Mouse (Mus musculus): ENCODE measurements around the gene Akirin2.
A peak's percentile ranks its signal among the peaks of the same experiment; 100 is the strongest.
"Not testable (repeated sequence)": the region's sequence is repeated elsewhere in the genome, so short reads cannot be mapped to it uniquely, and the experiment has no call there.

The Akirin2 gene

DNA sequence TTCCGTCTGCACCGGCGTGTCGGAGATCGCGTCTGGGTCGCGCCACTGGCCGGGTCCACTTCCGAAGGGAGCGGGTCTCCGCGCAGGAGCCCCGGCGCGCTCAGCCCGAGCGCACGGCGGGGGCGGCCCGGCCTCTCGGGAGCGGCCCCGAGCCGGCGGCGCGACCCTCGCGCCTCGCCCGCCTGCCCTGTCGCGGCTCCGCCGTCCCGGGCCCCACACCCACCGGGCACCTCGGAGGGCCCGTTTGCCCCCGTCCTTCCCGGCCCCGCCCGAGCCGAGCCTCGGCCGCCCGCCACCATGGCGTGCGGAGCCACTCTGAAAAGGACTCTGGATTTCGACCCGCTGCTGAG, at the start of gene Akirin2:
Gene Akirin2, plus strand, starts transcription at position 190 of the 350 bp plus-strand sequence.
- no peak for DNase-seq (ENCODE audit: low spot score in 2 of 2)

DNA sequence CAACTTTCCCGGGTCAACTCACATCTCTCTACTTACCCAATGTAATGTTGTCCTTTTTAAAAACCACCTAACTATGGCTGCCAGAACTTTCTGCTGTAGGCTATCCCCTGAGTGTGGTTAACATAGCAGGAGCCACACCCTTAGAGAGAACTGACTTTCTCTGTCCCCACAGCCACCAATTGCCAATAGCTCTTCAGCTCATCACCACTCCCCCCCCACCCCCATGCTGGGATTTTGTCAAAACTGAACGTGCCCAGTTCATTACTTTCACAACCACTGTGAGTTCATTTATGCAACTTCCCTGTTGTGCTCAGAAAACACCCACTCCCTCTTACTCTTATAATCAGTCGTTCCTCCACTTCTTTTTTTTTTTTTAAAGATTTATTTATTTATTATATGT, 40.4 kb upstream of the Akirin2 start:
- no peak for DNase-seq (ENCODE audit: low spot score in 2 of 2)

DNA sequence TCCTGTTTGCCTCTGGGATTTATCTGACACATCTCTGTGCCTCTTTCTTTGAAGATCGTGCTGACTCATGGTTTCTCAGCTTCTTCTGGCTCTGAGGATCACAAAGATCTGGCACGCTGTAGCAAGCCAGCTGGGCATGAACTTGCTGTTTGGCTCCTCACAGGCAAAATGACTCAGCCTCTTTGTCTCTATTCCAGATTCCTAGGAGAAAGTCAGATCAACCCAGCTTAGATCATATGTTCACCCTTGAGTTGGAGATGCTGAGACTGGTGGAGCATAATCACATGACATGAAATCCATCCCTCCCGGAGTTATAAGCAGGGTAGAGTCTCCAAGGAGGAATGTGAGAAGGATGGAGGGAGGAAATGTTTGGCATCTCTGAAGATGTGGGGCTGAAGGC, 27.9 kb upstream of the Akirin2 start:
- DNase-seq (ENCODE audit: low spot score in 2 of 2): peak; percentile 44 to 76

DNA sequence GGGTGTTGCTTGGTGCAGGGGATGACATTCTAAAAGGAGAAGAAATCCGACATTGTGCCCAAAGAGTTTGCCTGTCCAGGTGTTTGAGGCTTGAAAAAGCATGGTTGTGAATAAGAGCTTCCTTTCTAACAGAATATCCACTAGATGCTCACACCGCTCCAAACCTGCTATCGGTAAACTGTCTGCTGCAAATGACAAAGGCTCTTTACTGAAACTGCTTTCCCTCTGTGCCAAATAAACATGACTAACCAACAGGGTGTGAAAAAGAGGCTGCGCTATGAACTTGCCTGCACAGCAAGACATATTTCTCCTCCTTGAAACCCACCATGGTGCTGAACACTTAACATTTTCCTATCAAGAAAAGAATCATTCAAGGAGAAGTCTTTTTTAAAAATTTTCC, 27.2 kb upstream of the Akirin2 start:
- peak in 1 of 2 experiments; percentile 13 for DNase-seq (ENCODE audit: low spot score in 2 of 2)

DNA sequence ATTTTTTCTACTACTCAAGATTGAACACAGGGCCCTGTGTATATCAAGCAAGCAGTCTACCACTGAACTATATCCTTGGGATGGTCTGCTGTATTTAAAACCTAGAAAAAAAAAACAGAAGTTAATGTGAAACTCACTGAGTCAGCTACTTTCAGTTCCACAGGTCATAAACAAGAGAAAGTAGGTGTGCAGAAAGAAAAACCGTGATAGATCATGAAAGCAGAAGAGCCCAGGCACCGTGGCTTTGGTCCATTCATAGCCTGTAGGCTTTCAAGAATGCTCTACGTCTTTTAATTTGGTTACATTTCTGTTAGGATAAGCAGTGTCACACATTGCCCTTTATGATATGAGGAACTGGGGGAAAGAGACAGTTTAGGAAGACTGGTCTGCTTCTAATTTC, 24.0 kb upstream of the Akirin2 start:
- DNase-seq (ENCODE audit: low spot score in 2 of 2): no peak

DNA sequence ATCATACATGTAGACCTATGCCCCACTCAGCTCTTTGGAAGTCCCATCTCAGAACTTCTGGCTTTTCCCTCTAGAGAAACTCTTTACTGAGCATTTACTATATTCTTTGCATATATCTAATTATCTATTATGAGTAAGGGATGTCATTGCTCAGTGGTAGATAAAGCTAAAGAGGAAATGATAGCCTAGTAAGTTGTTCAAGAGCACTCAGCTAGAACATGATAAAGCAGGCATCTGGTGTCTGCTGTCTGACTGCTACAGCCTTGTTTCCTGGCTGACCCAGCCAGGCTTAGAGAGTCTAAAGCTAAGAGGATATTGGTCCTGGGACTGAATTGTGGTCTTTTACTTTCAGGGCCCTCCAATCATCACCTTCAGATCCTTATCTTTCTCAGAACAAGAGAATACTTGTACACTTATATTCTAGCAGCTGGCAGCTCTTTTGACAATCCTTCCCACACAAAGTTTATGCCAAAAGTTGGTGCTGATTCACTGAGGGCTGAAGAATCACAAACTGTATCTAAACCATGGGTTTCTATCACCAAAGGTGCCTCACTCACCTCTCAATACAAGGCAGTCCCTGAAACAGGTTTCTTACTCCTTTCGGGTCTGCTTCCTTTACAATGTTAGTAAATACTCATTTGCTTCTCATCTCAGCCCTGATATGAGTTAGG, 22.2 kb upstream of the Akirin2 start:
- DNase-seq (ENCODE audit: low spot score in 2 of 2): no peak

DNA sequence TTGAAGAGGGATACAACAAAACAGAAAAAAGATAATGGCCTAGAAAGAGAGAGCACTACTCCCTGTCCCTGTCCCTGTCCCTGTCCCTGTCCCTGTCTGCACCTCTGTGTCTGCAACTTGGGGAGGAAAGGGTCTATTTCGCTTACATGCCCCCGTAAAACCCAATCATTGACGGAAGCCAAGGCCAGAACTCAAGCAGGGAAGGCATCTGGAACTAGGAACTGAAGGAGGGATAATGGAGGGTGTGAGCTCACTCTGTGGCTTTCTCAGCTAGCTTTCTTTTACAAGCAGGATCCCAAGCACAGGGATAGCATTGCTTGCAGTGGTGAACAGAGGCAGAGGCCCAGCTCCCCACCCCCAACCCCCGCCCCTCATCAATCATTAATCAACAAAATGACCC, 21.4 kb upstream of the Akirin2 start:
- no peak for DNase-seq (ENCODE audit: low spot score in 2 of 2)

DNA sequence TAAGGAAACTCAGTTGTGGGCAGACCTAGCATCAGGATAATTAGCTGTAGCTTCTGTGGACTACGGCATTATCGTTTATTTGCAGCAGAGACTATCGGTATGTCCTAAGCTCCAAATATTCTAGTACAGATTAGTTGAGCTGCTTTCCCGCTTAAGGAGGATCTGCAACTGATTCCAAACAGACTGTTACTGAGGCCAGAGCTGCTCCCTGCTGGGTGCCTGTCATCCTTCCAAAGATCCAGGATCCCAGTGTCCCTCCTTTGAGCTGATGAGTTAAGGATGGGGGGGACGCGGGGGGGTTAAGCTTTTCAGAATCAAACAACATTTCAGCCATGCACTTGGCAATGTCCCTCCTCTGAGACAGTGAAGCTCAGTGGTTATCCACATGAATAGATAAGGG, 20.8 kb upstream of the Akirin2 start:
- DNase-seq (ENCODE audit: low spot score in 2 of 2): no peak

DNA sequence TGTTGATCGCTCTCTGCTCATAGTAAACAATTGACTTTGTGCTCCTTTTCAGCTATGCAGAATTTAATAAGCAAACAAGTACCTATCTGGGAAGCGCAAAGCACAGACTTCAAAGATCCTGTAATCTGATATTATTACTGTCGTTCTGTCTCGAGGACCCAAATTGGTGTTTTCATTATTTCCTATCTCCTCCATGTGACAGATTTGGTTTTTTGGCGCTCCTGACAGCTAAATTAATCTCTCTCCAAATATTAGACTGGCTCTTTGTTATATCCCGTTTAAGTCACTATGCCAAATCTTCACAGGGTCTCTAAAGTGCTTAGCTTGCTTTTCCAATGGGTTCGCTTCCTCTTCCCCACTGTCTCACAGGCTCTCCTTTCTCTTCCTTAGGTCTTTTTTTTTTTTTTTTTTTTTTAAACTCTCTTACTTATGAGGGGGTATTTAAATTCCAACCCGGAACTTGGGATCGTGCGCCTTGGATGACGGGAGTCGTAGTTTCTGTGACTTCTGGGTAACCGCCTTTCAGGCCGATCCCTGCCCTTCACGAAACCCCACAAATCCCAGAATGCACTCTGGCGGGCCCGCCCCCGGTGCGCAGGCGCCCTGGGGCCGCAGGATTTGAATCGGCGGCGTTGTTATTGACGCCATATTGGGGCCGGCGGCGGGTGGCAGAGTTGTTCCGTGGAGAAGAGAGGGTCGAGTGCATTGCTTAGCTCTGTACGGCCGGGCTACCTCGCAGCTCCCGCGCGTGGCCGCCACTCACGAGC, 573 bp upstream of the Akirin2 start:
- DNase-seq (ENCODE audit: low spot score in 2 of 2): peak; percentile 98

DNA sequence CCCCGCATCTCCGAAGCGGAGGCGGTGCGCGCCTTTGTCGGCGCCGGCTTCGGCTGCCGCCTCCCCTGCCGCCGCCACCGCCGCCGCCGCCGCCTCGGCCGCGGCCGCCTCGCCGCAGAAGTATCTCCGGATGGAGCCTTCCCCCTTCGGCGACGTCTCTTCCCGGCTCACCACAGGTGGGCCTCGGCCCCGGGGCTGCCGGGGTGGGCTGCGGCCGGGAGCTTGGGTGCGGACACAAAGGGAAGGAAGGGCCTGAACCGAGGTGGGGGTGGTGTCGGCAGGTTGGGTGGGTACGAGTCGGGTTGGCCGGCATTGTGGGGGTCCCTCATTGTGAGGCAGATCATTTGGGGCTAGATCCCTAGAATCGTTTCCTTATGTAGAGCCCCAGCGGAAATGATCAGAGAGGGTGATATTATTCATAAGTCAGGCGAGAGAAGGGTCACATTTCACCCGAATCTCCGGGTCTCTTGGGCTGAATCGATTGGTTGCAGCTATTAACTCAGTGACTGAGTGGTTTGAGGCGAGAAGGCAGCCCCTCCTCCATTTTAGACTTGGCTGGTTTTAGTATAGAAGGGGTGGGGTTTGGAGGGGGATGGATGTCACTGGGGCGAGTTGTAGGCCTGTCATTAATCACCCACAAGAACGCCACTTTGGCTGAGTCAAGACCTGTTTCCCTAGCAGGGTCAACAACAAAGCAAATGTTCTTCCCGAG, 517 bp downstream of the Akirin2 start:
- peak; percentile 19 to 26 for DNase-seq (ENCODE audit: low spot score in 2 of 2)

DNA sequence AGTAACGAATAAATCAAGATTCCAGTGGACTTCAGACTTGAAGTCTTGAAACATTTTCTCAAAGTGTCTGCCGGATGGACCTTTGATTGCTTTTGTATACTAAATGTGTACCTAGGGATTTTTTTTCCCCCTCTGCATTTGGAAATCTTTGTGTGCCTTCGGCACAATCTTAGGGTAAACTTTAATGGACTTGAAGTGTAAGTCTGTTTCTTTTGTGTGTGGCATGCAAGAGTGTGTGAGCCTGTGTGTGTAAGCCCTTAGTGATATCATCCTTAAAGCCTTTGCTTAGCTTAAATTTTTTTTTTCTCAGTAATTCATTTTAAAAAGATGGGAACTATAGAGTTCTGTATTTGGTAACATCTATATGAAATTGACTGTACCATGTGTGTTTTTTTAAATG, 1.2 kb downstream of the Akirin2 start:
- DNase-seq (ENCODE audit: low spot score in 2 of 2): no peak

DNA sequence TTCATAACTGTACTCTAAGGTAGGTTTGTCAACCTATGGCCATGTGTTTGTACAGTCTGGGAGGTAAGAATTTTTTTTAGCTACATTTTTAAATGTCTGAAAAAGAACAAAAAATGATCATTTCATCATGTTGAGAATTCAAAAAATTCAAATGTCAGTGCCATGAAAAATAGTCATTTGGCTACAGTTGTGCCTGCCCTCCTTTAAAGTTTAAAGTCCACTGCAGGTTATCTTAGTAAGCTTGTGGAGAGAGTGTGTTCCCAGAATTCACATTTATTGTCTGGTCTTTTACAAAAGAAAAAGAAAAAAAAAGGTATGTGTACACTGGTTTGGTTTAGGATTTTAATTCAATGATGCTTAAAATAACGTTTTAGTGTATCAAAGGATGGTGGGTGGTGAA, 3.9 kb downstream of the Akirin2 start:
- no peak for DNase-seq (ENCODE audit: low spot score in 2 of 2)

DNA sequence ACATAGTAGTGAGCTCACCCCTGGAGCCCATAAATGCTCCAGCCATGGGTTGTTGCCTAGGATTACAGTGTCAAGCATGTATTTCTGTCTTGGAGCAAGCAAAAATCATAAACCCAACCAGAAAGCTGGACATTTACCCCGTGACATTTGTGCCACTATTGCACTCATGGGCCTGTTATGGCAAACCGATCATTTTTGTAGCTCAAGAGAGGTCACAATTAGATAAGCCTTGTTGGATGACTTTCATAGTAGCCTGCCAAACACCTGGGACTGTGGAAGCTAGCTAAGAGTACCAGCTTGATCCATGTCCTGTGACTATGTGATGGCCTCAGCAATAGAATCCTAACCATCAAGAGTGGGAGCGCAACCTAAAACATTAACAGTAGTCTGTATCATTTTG, 4.9 kb downstream of the Akirin2 start:
- no peak for DNase-seq (ENCODE audit: low spot score in 2 of 2)

DNA sequence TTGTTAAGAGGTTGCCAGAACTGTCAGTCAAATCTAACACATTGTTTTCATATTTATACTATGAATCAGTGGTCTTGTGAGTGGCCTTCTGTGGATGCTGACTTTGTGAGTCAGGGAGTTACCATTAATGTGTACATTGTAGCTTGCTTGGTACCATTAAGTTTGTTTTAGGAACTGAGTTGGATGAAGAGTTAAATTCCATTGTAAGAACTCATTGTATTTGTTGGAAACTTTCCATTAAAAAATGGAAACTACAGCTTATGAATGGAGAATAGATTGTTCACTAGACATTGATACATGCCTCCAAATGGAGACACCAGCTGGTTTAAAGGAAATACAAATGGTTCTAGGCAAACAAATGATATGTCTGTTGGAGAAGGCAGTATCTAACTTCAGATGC, 5.4 kb downstream of the Akirin2 start:
- no peak for DNase-seq (ENCODE audit: low spot score in 2 of 2)

DNA sequence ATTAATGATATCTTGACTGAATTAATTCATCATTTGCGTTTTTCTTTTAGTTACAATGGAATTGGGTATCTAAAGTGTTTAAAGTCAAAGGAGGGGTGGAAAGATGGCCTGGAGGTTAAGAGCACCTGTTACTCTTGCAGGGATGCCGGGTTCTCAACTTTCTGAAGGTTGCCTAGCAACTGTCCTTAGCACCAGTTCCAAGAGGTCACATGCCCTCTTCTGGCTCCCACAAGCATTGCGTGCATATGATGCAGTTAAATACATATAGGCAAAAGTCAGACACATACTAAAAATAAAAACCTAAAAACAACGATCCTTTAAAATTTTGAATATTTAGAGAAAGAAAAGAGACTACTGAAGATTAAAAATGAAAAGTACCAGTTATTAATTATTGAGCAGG, 10.2 kb downstream of the Akirin2 start:
- DNase-seq (ENCODE audit: low spot score in 2 of 2): no peak

DNA sequence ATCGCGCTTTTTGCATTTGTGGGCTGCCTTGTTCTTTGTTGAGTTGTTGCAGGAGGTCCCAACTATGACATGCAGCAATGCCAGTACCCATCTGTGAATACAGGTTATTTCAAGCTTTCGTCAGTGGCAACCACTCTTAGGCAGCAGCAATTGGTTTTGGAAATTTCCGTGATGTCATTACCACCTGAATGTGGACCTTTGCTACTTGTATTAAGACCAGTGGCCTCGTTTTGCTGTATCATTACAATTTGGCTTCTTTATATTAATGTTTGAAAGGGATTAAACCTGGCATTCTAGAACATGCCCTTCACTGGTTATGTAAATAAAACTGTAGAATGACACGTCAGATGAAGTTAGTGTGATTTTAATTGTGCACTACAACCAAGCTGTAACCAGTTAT, 15.5 kb downstream of the Akirin2 start:
- no peak for DNase-seq (ENCODE audit: low spot score in 2 of 2)

DNA sequence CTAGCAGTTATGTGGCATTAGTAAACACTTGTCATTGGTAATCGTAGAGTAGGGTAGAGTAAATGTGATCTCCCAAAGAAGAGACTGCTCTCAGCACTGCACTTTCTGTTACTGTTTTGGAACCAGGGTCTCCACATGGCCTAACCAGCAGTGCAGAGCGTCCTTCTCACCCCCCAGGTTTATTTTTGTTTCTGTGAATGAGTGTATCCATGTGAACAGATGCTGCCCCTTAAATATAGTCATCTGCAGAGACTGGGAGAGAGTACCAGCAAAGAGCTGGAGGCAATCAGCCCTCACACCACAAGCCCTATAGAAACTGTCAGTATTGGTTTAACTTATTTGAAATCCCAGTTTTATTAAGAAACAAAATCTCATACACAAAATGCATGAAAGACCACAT, 22.1 kb downstream of the Akirin2 start:
- DNase-seq (ENCODE audit: low spot score in 2 of 2): peak in 1 of 2 experiments; percentile 51

DNA sequence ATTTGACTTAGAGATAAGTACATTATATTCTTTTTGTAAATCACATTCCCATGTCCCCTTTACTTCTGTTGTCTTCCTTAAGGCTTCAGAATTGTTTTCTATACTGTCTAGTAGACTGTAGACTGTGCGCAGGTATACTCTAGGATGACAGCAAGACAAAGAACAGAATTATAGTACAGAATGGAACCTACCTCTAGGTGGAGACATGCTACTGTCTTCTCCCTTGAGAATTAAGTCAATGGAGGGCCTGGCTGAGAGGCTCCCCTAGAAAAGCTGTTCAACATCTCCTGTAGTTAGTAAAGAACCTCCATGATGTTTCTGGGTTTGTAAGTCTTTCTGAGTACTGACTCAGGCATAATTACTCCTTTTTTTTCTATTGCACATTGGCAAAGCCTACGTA, 26.3 kb downstream of the Akirin2 start:
- no peak for DNase-seq (ENCODE audit: low spot score in 2 of 2)

DNA sequence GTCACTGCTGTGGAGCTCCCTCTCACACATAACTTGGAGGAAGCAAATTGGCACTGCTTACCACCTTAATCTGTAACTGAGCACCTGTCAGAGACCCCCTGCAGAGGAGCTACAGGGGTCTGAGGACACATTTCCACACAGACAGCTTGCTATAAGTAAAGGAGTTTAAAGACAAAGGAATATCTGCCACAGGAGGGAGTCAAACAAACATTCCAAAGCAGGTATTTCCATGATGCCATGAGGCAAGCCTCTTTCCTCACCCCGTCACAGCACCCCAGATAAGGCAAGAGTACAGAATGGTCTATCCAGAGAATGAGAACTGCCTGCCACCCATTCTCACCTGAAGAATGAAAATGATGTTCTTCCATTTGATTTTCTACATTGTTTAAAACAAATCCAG, 28.5 kb downstream of the Akirin2 start:
- DNase-seq (ENCODE audit: low spot score in 2 of 2): no peak

DNA sequence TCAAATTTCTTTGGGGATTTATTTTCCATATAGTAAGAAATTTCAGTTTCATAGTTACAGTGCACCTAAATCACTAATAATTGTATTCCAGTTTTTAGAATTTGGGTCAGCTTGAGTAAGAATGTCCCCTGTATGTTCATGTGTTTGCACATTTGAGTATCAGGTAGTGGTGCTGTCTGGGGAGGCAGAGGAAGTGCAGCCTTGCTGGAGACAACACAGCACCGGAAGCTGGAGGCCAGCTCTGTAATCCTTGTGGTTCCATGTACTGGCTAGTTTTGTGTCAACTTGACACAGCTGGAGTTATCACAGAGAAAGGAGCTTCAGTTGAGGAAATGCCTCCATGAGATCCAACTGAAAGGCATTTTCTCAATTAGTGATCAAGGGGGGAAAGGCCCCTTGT, 30.8 kb downstream of the Akirin2 start:
- not testable (repeated sequence) for DNase-seq (ENCODE audit: low spot score in 2 of 2)

DNA sequence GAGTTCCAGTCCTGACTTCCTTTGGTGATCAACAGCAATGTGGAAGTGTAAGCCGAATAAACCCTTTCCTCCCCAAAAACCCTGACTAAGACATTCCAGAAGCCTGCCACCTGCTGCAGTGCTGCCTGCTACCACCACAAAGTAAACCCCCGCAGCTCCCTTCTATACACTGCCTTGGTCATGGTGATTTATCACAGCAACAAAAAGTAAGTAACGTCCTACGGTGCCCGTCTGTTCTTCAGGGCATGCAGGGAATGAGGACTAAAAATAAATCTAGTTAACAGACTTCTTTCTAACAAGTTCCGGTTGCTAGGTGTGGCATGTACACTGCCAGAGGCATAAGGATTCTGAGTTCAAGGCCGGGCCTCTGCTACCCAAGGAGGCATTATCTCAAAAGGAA, 31.3 kb downstream of the Akirin2 start:
- peak; percentile 30 to 57 for DNase-seq (ENCODE audit: low spot score in 2 of 2)

DNA sequence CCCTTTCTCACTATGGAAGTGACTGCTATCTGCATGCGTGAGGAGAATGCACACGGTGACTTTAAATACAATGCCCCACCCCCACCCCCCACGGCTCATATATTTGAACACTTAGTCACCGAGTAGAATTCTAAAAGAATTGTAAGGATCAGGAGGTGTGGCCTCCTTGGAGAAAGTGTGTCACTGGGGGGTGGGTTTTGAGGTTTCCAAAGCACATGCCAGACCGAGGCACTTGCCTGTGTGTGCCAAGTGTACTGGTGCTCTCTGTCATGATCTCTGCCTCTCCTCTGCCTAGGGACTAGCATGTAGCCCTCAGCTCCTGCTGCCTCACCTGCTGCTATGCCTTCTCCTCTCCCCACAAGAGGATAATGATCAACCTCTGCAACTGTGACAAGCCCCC, 31.7 kb downstream of the Akirin2 start:
- DNase-seq (ENCODE audit: low spot score in 2 of 2): no peak

DNA sequence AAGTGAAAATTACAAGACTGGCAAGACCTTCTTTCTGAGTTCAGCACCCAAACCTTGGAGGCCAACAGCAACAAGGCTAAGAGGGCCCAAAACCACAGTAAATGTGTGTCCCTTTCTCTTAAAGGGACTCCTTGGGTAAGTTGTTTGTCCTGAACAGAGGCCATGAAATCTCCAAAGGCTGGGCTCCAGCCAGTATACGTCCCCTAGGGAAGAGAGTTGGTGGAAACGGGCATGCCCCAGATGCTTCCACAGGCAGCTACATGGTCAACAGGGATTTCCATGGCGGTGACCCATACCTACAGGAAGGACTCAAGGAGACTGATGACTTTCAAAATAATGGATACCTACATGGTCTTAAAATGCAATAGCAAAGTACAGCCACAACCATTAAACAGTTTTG, 32.7 kb downstream of the Akirin2 start:
- DNase-seq (ENCODE audit: low spot score in 2 of 2): no peak
